Mouse (Mus musculus) granulocyte monocyte progenitor cell, adult 5-6 weeks (primary cell): ENCODE measurements around the gene Efcc1. TPM values are rescaled to one million over a fixed set of nuclear protein-coding genes. Genes with fewer than 3 reads are reported as not detected.

Experiments
- ATAC-seq: replicated peaks from 2 replicates; pipeline ENCODE4 v1.8.0; 2016; ENCODE audit warnings: mild to moderate bottlenecking, moderate TSS enrichment, inconsistent platforms; ENCODE audit not compliant: poor library complexity, severe bottlenecking
- total RNA-seq, 2 experiments: library from RNA; stranded (forward) in 1 of 2; stranded (reverse) in 1 of 2; fragments of 200-712, 200-1000 nt in 1 of 2; fragments of >200 nt in 1 of 2; fragmentation: Nextera tagmentation in 1 of 2; gene quantifications; 2 replicates each; pipeline ENCODE4 v1.2.3; 2014 to 2017

The Efcc1 gene
- total RNA-seq (2014; fragmentation: Nextera tagmentation), result 0.11 and 1.3 TPM in 2 replicates
- 1.5 and 4.8 TPM in 2 replicates for total RNA-seq (2017)

DNA sequence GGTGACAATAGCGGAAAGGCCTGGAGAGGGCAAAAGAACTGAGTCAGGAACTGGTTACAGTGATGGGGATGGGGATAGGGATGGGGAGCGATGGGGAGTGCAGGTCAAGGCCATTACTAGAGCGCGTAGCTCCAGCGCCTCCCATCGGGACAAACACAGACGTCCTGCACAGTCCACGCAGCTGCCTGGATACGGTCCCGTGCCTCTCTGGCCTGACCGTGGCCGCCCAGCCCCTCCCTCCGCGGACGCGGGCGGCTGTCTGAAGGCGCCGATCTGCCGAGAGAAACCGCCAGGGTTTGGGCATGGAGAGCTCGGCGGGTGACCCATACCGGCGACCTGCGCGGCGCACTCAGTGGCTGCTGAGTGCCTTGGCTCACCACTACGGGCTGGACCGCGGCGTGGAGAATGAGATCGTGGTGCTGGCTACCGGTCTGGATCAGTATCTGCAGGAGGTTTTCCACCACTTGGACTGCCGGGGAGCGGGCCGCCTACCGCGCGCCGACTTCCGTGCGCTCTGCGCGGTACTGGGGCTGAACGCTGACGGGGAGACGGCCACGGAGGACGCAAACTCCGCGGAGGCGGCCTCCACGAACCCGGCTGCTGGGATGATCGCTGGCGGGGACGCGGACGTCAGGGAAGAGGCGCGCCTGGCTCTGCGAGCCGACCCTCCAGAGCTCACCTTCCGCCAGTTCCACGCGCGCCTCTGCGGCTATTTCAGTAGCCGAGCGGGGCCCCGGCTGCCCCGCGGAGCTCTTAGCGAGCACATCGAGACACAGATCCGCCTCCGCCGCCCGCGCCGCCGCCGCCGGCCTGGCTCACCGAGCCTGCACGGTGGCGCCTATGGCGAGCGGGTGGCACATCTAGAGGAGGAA lies at the start of gene Efcc1:
Efcc1 (plus strand) TSS at position 279 of the 872 bp plus-strand sequence.
- peak; percentile 24 for ATAC-seq

DNA sequence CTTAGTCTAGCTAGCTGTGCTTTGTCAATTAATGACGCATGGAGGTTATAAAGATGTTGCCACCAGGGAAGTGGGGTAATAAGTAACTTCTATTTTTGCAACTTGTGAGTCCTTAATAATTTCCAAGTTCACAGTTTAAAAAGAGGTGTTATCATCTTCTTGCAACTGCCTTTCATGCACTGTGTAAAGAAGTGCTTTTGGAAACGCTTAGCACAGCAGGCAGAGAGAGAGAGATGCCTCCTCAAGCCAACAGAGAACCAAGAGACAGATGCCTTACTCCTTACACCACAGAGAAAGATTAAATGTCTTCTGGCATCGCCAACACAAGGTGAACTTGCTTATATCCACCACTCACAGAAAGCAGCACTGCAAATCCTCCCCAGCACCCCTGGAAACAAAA lies 34.7 kb upstream of the Efcc1 start:
- no peak for ATAC-seq

DNA sequence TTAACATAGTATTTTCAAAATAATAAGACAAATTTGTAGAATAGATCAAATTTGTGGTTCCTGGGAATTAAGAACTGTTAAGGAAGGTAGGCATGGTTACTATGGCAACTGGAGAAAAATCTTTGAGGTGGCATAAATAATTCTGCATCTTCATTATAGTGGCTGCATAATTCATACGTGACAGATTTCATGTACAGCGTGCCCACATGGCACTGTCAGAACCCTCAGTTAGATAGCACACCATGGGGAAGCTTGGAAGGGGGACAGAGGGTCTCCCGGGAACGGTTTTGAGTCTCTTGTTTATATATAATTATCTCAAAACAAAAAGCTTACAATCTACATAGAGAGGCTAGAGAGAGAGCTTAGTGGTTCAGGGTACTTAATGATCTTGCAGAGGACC lies 34.1 kb upstream of the Efcc1 start:
- ATAC-seq, result no peak

DNA sequence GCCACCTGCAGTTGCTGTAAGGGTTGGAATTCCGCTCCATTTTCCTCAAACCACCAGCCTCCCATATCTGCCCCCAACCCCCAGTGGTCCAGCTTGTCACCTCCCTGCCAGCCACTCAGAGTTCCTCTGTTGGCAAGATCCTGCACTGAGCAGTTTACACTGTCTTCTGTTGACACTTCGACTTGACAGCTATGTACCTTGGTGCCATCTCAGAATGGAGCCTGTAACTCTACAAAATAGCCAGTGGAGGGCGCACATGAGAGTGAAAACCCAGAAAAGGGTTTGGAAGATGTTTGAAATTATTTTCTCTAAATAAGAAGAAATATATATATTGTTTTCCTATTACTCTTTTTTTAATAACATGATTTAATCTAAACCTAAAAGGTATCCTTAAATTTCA lies 24.4 kb upstream of the Efcc1 start:
- 0 out of 2 replicates have a peak, but pooled peaks have one; percentile 30 for ATAC-seq

DNA sequence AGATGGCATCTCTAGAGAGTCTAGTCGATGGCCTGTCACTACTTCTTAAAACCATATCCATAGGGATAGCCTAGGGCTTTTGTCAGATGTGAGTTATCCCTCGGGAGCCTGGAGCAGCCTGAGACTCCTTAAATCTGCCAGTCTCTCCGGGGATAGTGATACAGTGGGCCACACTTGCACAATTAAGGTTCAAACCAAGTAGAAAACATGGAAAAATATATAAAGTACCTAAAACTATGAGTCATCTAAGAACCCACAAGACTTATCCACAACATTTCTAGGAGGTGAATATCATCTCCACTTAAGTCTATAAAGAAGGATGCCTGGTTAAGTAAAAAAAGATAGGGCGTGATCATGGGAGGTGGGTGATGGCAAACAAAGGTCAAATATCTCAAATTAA lies 18.4 kb upstream of the Efcc1 start:
- no peak for ATAC-seq

DNA sequence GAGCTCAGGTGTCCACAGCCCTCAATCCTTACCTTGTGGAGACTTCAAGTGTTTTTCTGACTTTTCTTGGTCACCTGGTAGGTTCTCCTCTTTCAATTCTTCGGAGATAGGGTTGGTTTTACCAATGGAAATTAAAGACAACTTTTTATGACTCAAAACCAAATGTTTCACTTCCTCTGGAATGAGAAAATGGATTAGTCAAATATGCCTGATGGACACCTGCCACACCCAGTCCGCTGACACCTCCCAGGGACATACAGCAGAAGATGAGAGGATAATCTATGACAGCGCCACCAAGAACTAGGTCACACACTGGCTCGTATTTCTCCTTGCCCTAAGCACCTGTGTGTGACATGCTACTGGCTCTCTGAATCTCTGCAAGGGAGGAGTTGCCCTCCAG lies 16.6 kb upstream of the Efcc1 start:
- no peak for ATAC-seq

DNA sequence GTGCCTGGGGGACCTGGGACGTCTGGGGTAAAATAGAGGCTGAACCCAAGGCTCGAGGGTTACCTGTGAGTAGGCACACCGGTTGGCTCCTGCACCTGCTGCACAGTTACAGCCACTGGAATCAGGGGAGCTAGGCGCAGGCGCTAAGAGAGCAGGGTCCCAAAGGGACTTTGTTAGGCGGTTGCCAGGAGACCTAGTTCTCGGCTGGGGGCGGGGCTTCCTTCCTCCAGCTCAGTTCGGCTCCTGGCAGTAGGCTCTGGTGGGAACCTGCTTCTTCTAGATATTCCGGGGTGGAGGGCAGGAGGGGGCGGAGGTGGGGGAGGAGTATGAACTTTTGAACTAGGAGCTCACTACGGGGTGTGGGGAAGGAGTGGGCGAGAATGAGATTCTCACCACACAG lies 8.0 kb upstream of the Efcc1 start:
- ATAC-seq, result peak; percentile 55

DNA sequence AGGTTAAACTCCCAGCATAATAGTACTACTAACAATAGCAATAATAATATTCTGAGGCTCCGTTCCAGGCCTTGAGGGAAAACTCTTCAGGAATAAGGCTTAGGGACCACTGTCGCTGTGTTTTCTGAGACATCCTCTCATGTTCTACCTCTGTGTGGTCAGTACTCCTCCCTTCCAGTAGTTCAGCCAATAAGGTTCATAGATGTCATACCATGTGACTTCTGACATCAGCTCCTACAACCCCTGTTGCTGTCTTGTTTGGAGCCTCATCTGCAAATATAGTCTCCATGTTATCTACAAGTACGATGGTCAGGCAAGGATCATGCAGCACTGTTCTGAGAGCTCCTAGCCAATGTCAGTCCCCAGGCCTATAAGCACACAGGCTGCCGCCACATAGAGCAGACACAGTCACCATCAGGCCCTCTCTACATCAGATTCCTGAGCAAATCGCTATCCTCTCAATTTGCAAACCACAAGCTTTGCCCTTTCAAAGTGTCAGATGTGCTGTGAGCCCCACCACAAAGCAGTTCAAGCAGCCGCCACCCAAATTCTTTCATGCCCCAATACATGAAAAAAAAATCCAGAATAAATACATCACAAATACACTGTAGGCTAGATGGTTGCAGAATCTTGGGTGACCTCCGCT lies 5.3 kb upstream of the Efcc1 start:
- ATAC-seq, result no peak

DNA sequence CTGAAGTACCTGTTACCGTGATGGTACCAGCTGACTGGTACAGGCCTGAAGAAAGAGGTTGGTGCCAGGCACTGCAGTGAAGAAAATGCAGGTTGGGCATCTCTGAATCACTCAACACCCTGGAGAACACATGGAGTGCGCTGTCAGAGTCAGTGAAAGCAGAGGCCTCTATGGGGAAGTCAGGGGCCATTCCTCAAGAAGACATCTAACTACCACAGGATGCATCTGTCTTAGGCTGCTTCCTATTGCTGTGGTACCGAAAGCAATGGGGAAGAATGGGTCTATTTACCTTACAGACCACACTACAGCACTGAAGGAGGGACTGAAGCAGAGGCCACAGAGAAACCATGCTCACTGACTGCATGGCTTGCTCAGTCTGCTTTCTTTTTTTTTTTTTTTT lies 2.6 kb upstream of the Efcc1 start:
- peak; percentile 87 for ATAC-seq

DNA sequence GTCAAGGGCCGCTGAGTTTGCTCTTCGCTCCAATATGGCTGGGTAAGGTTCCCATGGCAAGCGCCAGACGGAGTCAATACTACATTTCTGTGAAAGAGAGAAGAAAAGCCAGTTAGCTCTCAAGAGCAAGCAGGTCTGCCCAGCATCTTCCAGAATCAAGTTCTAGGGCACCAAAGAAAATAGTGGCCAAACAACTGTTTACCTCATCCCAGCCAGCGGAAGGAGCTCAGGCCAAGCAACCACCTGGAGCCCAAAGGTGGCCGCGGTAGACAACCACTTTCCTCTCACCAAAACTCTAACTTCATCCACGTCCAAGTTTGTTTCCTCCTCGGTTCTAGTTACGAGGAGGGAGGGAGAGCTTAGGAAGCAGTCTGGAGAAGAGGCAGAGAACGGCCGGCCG lies 528 bp upstream of the Efcc1 start:
- no peak for ATAC-seq

DNA sequence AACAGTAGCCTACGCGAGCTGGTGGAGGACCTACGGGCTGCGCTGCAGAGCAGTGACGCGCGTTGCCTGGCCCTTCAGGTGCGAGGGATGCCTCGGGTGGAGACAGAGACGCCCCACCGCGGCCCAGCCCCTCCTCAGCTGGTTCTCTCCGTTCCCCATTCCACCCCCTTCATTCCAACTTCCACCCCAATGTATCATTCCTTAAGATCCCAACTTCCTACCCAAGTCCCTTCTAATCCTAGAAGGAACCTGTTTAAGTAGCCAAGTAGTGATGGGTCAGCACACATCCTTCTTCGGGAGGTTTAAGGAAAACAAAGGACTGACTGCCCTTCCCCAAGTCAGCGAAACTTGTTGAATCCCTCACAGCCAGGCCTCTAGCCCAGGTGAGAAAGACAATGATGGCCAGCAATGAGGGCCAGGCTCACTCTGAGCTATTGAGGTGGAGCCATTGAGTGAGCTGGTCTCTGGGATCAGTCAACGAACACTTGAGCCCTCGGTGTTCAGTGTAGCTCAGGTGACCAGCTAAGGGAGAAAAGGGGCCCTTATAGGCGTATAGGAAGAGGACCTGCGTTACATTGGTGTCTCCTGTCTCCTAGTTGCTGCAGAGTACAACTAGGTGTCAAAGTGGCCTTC lies 910 bp downstream of the Efcc1 start:
- ATAC-seq, result 0 out of 2 replicates have a peak, but pooled peaks have one; percentile 20

DNA sequence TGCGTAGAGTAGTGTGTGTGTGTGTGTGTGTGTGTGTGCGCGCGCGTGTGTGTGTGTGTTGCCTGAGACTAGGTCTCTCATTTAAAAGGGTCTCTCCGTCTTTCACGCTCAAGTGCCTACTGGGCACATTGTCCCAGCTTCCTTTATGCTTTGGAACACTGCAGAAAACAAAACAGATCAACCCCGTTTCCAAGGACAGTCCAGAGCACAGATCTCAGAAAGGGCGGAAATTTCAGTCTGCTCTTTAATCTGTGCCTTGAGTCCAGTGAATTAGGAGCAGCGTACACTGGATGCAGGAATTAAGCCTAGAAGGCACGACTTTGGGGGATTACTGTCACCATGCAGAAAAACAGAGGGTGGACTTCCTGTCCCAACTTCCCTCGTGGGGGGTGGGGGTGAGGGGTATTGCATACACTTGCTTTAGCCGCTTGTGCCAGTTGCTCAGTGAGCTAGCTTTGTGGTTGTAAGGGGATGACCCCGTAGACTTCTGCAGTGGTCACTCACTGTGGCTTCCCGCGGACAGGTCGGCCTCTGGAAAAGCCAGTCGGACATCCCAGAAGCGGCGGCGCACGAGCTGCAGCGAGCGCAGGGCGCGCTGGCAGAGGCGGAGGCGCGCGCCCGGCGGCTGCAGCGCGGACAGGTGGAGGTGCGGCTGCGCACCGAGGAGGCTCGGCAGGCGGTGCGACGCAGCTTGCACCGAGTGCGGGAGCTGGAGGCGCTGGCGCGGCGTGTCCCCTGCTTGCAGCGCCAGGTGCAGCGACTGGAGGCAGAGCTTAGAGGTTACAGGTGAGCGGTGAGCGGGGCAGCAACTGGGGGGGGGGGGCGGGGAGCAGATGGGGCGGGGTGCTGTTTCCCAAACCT lies 1.7 kb downstream of the Efcc1 start:
- ATAC-seq, result peak; percentile 29

DNA sequence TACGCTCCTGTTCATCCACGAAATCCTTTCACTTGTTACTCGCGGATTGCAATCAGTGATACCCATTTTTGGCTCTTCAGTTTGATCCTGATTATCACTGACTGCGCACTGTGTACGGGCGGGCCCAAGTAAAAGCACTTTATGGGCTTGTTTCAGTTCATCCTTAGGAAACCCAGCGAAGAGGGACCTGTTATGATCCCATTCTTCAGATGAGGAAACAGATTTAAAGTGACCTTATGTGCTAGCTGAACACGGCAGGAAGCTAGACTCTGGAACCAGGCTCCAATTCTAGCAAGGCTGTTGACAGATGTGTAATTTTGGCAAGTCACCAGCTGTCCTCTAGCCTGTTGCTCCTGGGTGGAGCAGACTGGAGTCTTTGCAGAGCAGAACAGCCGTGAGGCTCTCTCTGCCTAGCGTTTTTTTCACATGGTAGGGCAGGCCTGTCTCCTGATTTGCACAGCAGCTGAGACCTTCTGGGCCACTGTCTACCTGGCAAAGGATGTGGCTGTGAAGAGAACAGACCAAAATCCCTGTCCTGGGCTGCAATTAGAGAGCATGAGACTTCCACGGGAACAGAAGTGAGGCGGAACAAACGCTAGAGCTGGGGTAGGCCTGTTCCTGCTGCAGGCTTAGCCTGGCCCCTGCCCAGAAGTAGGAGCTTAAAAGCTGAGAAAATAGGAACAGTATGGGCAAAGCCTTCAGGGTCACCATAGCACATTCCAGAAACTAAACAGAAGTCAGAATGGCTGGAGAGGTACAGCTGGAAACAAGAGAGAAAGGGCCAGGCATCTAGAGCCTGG lies 2.7 kb downstream of the Efcc1 start:
- ATAC-seq, result no peak

DNA sequence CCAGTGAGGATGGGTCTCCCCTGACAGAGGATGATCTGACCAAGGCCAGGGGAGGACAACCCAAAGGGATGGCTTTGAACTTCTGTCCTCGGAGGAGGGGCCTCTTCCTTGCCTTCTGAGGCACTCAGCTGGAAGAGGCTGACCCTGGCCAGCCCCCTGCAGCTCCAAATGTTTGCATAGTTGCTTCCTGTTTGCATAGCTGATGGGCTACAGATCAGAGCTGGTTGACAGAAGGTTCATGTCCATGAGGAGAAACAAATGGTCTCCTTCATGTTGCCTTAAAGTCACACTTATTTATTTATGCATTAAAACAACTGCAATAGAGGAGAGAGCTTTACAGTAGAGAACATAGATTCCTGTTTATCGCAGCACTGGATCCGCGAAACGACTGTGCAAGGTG lies 3.5 kb downstream of the Efcc1 start:
- no peak for ATAC-seq

DNA sequence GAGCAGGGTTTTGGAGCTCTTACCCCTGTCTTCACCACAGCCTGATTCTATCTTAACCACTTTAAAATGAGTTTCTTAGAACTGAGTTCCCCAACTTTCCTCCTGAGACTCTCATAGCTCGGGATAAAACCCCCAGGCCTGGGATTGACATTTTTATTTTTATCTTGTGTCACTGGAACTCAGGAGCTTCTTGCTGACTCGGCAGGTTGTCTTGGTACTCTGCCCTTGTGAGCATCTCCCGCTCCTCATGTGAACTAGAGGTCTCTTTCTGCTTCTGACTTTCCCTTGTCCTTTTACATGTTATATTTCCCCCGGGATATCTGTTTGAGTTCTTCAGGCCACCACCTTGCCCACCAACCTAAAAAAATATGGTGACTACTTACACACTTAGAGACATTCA lies 6.3 kb downstream of the Efcc1 start:
- no peak for ATAC-seq

DNA sequence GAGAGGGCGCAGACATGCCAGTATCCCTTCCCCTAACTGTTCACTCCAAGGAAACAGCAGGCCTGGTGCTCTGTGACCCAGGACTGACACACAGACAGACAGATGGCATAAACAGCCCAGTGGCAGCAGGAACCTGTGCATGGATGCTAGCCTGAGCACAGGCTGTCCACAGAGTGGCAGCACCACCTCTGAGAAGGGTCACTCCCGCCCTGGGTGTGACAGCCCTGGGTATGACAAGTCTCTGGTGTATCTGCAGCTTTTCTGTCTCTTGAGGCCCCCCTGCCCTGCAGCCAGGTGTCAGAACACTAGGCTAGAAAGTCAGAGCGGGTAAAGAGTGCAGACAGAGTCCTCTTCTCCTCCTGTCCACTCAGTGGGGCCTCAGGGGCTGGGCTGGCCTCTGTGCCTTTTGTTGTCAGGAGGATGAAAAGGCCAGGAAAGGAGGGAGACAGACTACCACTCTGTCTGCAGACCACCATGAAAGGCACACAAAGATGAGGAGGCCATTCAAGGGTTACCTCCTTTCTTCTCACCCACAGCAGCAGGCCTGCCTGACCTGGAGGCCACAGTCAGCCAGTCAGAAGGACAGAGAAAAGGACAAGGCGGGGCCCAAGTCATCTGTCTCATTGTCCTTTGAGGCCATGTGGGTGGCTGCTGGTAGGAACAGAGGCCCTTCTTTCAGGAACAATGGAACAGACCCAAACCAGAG lies 7.4 kb downstream of the Efcc1 start:
- ATAC-seq, result no peak

DNA sequence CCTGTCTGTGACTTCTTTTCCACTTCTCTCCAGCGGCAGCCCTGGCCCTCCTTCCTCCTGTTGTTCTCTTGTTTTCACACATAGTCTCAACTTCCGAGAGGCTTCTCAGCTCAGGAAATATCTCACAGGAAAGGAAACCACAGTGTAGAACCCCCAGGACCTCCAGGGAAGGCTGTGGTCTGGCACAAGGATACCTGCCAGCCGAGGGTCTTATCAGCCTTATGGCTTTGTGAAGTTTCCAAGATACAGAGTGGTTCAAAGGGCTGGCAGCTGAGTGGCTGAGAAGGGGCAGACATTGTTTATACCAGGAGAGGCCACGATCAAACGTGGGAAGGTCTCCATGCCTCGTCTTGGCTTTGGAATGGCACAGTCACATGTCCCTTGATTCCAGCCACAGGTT lies 9.2 kb downstream of the Efcc1 start:
- no peak for ATAC-seq

DNA sequence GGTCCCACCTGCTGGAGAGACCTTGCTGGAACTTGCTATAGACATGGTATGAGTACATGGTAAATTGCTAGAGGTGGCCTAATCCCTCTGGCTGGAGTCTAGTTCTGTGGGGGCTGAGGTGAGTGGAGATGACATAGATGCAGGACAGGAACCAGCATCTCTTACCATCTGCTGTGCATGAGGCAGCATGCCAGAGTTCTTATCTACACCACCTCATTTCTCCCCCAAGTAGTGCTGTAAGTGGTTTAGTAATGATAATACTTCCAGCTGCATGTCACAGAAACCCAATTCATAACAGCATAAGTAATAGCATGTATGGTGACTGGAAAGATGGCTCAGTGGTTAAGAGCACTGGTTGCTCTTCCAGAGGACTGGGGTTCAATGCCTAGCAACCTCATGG lies 9.8 kb downstream of the Efcc1 start:
- no peak for ATAC-seq

DNA sequence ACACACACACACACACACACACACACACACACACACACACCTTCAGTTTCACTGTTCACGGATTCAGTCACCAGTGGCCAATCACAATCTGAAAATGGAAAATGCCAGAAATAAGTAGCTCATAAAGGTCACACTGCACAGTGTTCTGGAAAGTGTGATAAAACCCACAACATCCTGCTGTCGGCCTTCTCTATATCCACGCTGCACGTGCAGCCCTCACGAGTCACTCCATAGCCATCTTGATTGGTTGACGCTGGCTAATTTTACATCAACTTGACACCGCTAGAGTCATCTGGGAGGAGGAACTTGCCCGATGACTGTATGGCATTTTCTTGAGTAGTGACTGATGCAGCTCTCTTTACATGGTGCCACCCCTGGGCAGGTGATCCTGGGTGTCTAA lies 11.3 kb downstream of the Efcc1 start:
- no peak for ATAC-seq
